Mouse (Mus musculus): ENCODE results near the gene Id1. TPM values are rescaled to one million over a fixed set of nuclear protein-coding genes. Genes with fewer than 3 reads are reported as not detected.

The Id1 gene
- polyA plus RNA-seq (2015; fragmentation: Nextera tagmentation; extraction: Ambion mirVana), result 96.1 and 107 TPM in 2 replicates

GRCm38 (mm10) chr2:152736090-152736601 is at the start of gene Id1:
Gene Id1, plus strand, starts transcription at chr2:152736251.
- Histone ChIP-seq H3K4me2 (ENCODE audit: low read depth, low read length) (peak within 1 kb of the TSS; percentile 87), H3K36me3 (ENCODE audit: control insufficient read depth, insufficient read depth, low read length) (no peaks in the 10 kb centered on the region), H3K4me1 (ENCODE audit: control insufficient read depth, insufficient read depth, low read length) (peaks cover 59% of the 10 kb centered on the region), H3K27me3 (replicated peaks; ENCODE audit: control insufficient read depth, insufficient read depth, low read length) (no peaks in the 10 kb centered on the region), H3K9me3 (ENCODE audit: control insufficient read depth, low read length) (no peaks in the 10 kb centered on the region), H3K9ac (ENCODE audit: low read depth, low read length) (peak within 1 kb of the TSS; percentile 88), H3K4me3 (ENCODE audit: low read length) (peak within 1 kb of the TSS; percentile 71), H3K27ac (ENCODE audit: low read length) (peak within 1 kb of the TSS; percentile 96)
- ATAC-seq, result peak; percentile 55
- WGBS, result 0% methylated on average over 28 of the region's 28 CpGs

GRCm38 (mm10) chr2:152686399-152686798 is 49.7 kb upstream of the Id1 start:
- 0 out of 2 replicates have a peak, but pooled peaks cover 2% of the 10 kb centered on the region for H3K4me1 ChIP-seq (ENCODE audit: control insufficient read depth, insufficient read depth, low read length)
- 56% methylated on average over 12 of the region's 12 CpGs for WGBS
- peaks cover 50% of the 10 kb centered on the region for H3K36me3 ChIP-seq (ENCODE audit: control insufficient read depth, insufficient read depth, low read length)
- peak overlapping the region; percentile 38 for H3K4me2 ChIP-seq (ENCODE audit: low read depth, low read length)
- H3K9ac ChIP-seq (ENCODE audit: low read depth, low read length), result peak overlapping the region; percentile 46; the same call in 1 of the 2 replicates
- peak overlapping the region; percentile 59 for H3K27ac ChIP-seq (ENCODE audit: low read length)
- H3K4me3 ChIP-seq (ENCODE audit: low read length), result peak overlapping the region; percentile 53
- peaks cover 16% of the 10 kb centered on the region for H3K9me3 ChIP-seq (ENCODE audit: control insufficient read depth, low read length)
- ATAC-seq, result peak; percentile 3
- no peaks in the 10 kb centered on the region for H3K27me3 ChIP-seq (replicated peaks; ENCODE audit: control insufficient read depth, insufficient read depth, low read length)

- H3K36me3 ChIP-seq (ENCODE audit: control insufficient read depth, insufficient read depth, low read length), result peaks cover 47% of the 10 kb centered on the region
- peak; percentile 96 for ATAC-seq
- H3K9ac ChIP-seq (ENCODE audit: low read depth, low read length), result peak within 1 kb of the TSS; percentile 61
- 43% methylated on average over 45 of the region's 45 CpGs for WGBS
- H3K27me3 ChIP-seq (replicated peaks; ENCODE audit: control insufficient read depth, insufficient read depth, low read length), result no peaks in the 10 kb centered on the region
- H3K4me3 ChIP-seq (ENCODE audit: low read length), result peak within 1 kb of the TSS; percentile 53
- H3K4me2 ChIP-seq (ENCODE audit: low read depth, low read length), result peak within 1 kb of the TSS; percentile 55
- peak within 1 kb of the TSS; percentile 59 for H3K27ac ChIP-seq (ENCODE audit: low read length)
- 0 out of 2 replicates have a peak, but pooled peaks cover 2% of the 10 kb centered on the region for H3K4me1 ChIP-seq (ENCODE audit: control insufficient read depth, insufficient read depth, low read length)
- H3K9me3 ChIP-seq (ENCODE audit: control insufficient read depth, low read length), result peaks cover 16% of the 10 kb centered on the region
Measured at GRCm38 (mm10) chr2:152686806-152687267, 49.2 kb upstream of the Id1 start, which contains the start of gene Mcts2. Gene Mcts2, plus strand, starts transcription at chr2:152687035.

- peaks cover 9% of the 10 kb centered on the region; the same call in 1 of the 2 replicates for H3K4me1 ChIP-seq (ENCODE audit: control insufficient read depth, insufficient read depth, low read length)
- no peak for ATAC-seq
- H3K27ac ChIP-seq (ENCODE audit: low read length), result no peak overlapping the region
- no peak overlapping the region for H3K4me3 ChIP-seq (ENCODE audit: low read length)
- H3K36me3 ChIP-seq (ENCODE audit: control insufficient read depth, insufficient read depth, low read length), result peaks cover 34% of the 10 kb centered on the region
- peaks cover 3% of the 10 kb centered on the region; the same call in 1 of the 2 replicates for H3K9me3 ChIP-seq (ENCODE audit: control insufficient read depth, low read length)
- WGBS, result 76% methylated on average over 7 of the region's 7 CpGs
- no peak overlapping the region for H3K9ac ChIP-seq (ENCODE audit: low read depth, low read length)
- H3K4me2 ChIP-seq (ENCODE audit: low read depth, low read length), result no peak overlapping the region
- H3K27me3 ChIP-seq (replicated peaks; ENCODE audit: control insufficient read depth, insufficient read depth, low read length), result no peaks in the 10 kb centered on the region
Measured at GRCm38 (mm10) chr2:152691564-152692217, 44.4 kb upstream of the Id1 start.

GRCm38 (mm10) chr2:152693233-152693632 is 42.8 kb upstream of the Id1 start:
- 15% methylated on average over 9 of the region's 9 CpGs for WGBS
- H3K9ac ChIP-seq (ENCODE audit: low read depth, low read length), result peak overlapping the region; percentile 54
- ATAC-seq, result no peak
- no peaks in the 10 kb centered on the region for H3K27me3 ChIP-seq (replicated peaks; ENCODE audit: control insufficient read depth, insufficient read depth, low read length)
- peak overlapping the region; percentile 39; the same call in 1 of the 2 replicates for H3K4me2 ChIP-seq (ENCODE audit: low read depth, low read length)
- H3K9me3 ChIP-seq (ENCODE audit: control insufficient read depth, low read length), result no peaks in the 10 kb centered on the region
- no peak overlapping the region for H3K27ac ChIP-seq (ENCODE audit: low read length)
- H3K4me1 ChIP-seq (ENCODE audit: control insufficient read depth, insufficient read depth, low read length), result peaks cover 10% of the 10 kb centered on the region; the same call in 1 of the 2 replicates
- no peak overlapping the region for H3K4me3 ChIP-seq (ENCODE audit: low read length)
- peaks cover 23% of the 10 kb centered on the region for H3K36me3 ChIP-seq (ENCODE audit: control insufficient read depth, insufficient read depth, low read length)

GRCm38 (mm10) chr2:152693735-152694134 is 42.3 kb upstream of the Id1 start:
- H3K36me3 ChIP-seq (ENCODE audit: control insufficient read depth, insufficient read depth, low read length), result peaks cover 18% of the 10 kb centered on the region
- H3K4me1 ChIP-seq (ENCODE audit: control insufficient read depth, insufficient read depth, low read length), result peaks cover 10% of the 10 kb centered on the region; the same call in 1 of the 2 replicates
- H3K27ac ChIP-seq (ENCODE audit: low read length), result no peak overlapping the region
- H3K9me3 ChIP-seq (ENCODE audit: control insufficient read depth, low read length), result no peaks in the 10 kb centered on the region
- peak overlapping the region; percentile 39; the same call in 1 of the 2 replicates for H3K4me2 ChIP-seq (ENCODE audit: low read depth, low read length)
- H3K4me3 ChIP-seq (ENCODE audit: low read length), result no peak overlapping the region
- peak overlapping the region; percentile 54 for H3K9ac ChIP-seq (ENCODE audit: low read depth, low read length)
- WGBS, result 82% methylated on average over 13 of the region's 13 CpGs
- H3K27me3 ChIP-seq (replicated peaks; ENCODE audit: control insufficient read depth, insufficient read depth, low read length), result no peaks in the 10 kb centered on the region
- ATAC-seq, result no peak

- Histone ChIP-seq H3K4me2 (ENCODE audit: low read depth, low read length) (no peak overlapping the region), H3K4me3 (ENCODE audit: low read length) (no peak overlapping the region), H3K27me3 (replicated peaks; ENCODE audit: control insufficient read depth, insufficient read depth, low read length) (no peaks in the 10 kb centered on the region), H3K9me3 (ENCODE audit: control insufficient read depth, low read length) (no peaks in the 10 kb centered on the region), H3K27ac (ENCODE audit: low read length) (no peak overlapping the region), H3K9ac (ENCODE audit: low read depth, low read length) (no peak overlapping the region), H3K4me1 (ENCODE audit: control insufficient read depth, insufficient read depth, low read length) (peaks cover 10% of the 10 kb centered on the region; the same call in 1 of the 2 replicates), H3K36me3 (ENCODE audit: control insufficient read depth, insufficient read depth, low read length) (peaks cover 19% of the 10 kb centered on the region)
- no peak for ATAC-seq
- WGBS, result 73% methylated on average over 7 of the region's 7 CpGs
Measured at GRCm38 (mm10) chr2:152694708-152695107, 41.3 kb upstream of the Id1 start.

GRCm38 (mm10) chr2:152696016-152696415 is 40.0 kb upstream of the Id1 start:
- Histone ChIP-seq H3K4me1 (ENCODE audit: control insufficient read depth, insufficient read depth, low read length) (peaks cover 10% of the 10 kb centered on the region; the same call in 1 of the 2 replicates), H3K36me3 (ENCODE audit: control insufficient read depth, insufficient read depth, low read length) (peaks cover 30% of the 10 kb centered on the region), H3K9me3 (ENCODE audit: control insufficient read depth, low read length) (peaks cover under 1% of the 10 kb centered on the region; the same call in 1 of the 2 replicates), H3K27ac (ENCODE audit: low read length) (no peak overlapping the region), H3K9ac (ENCODE audit: low read depth, low read length) (0 out of 2 replicates have a peak overlapping the region, but pooled peaks have one; percentile 16), H3K4me2 (ENCODE audit: low read depth, low read length) (no peak overlapping the region), H3K27me3 (replicated peaks; ENCODE audit: control insufficient read depth, insufficient read depth, low read length) (no peaks in the 10 kb centered on the region), H3K4me3 (ENCODE audit: low read length) (no peak overlapping the region)
- WGBS, result 71% methylated on average over 10 of the region's 10 CpGs
- 0 out of 2 replicates have a peak, but pooled peaks have one; percentile 3 for ATAC-seq

- Histone ChIP-seq H3K9ac (ENCODE audit: low read depth, low read length) (peak overlapping the region; percentile 74), H3K9me3 (ENCODE audit: control insufficient read depth, low read length) (peaks cover 2% of the 10 kb centered on the region; the same call in 1 of the 2 replicates), H3K27me3 (replicated peaks; ENCODE audit: control insufficient read depth, insufficient read depth, low read length) (no peaks in the 10 kb centered on the region), H3K4me3 (ENCODE audit: low read length) (no peak overlapping the region), H3K4me2 (ENCODE audit: low read depth, low read length) (no peak overlapping the region), H3K36me3 (ENCODE audit: control insufficient read depth, insufficient read depth, low read length) (peaks cover 36% of the 10 kb centered on the region), H3K4me1 (ENCODE audit: control insufficient read depth, insufficient read depth, low read length) (peaks cover 10% of the 10 kb centered on the region; the same call in 1 of the 2 replicates), H3K27ac (ENCODE audit: low read length) (peak overlapping the region; percentile 58)
- peak; percentile 73 for ATAC-seq
- WGBS, result 41% methylated on average over 20 of the region's 20 CpGs
Measured at GRCm38 (mm10) chr2:152696476-152697164, 39.4 kb upstream of the Id1 start.
